Mouse (Mus musculus): ENCODE data around the gene Ndufb11. TPM values are rescaled to one million over a fixed set of nuclear protein-coding genes. Genes with fewer than 3 reads are reported as not detected.
A peak's percentile ranks its signal among the peaks of the same experiment; 100 is the strongest.

Ndufb11 gene
- 232 and 245 TPM in 2 replicates for polyA plus RNA-seq (2015; fragmentation: Nextera tagmentation; extraction: Ambion mirVana)

DNA sequence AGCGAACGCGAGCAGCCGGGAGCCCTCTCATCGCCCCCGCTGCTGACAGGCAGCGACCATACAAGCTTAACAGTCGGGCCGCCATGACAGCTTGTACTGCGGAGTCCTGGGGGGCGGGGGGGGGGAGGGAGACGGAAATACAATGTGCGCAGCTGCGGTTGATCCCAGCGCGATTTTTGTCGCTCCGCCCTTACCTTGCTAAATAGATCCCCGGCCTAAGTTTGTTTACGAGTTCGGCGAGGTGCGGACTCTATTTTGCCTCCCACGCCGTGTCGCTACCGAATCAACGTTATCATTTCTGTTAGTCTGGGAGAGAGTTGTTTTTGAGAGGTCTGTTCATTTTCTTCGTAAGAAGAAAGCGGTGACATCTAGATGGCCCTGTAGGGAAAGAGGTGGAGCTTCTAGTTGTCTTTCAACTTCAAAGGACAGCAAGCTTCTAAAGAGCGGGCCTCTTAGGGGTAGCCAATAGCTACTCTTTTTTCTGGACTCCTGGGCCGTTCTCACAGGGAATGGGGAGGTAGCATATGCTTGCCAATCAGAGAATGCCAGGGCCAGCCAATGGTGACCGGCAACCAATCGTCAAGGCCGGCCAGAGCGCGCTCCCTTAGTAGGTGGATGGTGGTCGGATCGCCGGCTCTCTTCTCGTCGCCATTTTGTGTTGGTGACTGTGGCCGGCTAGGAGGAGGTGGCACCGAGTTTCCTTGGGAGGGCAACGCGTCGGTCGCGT is at the start of gene Ndufb11, which contains the start of gene Rbm10:
Gene Ndufb11 (minus strand): TSS at position 444 of the 727 bp plus-strand sequence.
Gene Rbm10 (plus strand): TSS at position 328 of the 727 bp plus-strand sequence.
- H3K27me3 ChIP-seq = no peaks in the 10 kb centered on the region
- H3K27ac ChIP-seq = peak within 1 kb of the TSS; percentile 91
- H3K4me1 ChIP-seq = no peaks in the 10 kb centered on the region
- H3K9me3 ChIP-seq = no peaks in the 10 kb centered on the region
- peak within 1 kb of the TSS; percentile 63 for H3K4me3 ChIP-seq
- H3K9ac ChIP-seq = peak within 1 kb of the TSS; percentile 73
- ATAC-seq (ENCODE audit: borderline replicate concordance, extremely low read depth, low FRiP score, low TSS enrichment) = peak; percentile 99
- 12% methylated on average over 48 of the region's 49 CpGs for WGBS
- peak within 1 kb of the TSS; percentile 54 for H3K4me2 ChIP-seq
- no peaks in the 10 kb centered on the region for H3K36me3 ChIP-seq

DNA sequence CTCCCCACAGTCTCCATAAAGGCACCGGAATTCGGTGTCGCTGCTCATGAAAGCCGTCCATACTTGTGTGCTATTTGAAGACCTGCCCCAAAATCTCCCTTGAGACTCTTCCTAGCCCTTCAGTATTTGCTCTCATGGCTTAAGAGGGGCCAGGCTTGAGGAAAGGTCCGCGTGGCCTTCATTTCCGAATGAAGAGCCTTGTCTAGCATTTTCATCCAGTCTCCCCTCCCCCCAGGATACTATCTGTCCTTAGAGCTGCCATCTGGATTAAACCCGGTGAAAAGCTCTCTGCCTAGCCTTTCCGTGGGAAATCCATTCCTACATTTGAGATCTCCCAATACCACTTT is 46.0 kb upstream of the Ndufb11 start:
- ATAC-seq (ENCODE audit: borderline replicate concordance, extremely low read depth, low FRiP score, low TSS enrichment) = no peak
- Histone ChIP-seq H3K4me2 (peak overlapping the region; percentile 57), H3K9ac (peak overlapping the region; percentile 70), H3K4me1 (no peaks in the 10 kb centered on the region), H3K9me3 (no peaks in the 10 kb centered on the region), H3K36me3 (peaks cover 2% of the 10 kb centered on the region; the same call in 1 of the 2 replicates), H3K27ac (peak overlapping the region; percentile 79), H3K4me3 (peak overlapping the region; percentile 65), H3K27me3 (no peaks in the 10 kb centered on the region)
- 9% methylated on average over 9 of the region's 9 CpGs for WGBS

DNA sequence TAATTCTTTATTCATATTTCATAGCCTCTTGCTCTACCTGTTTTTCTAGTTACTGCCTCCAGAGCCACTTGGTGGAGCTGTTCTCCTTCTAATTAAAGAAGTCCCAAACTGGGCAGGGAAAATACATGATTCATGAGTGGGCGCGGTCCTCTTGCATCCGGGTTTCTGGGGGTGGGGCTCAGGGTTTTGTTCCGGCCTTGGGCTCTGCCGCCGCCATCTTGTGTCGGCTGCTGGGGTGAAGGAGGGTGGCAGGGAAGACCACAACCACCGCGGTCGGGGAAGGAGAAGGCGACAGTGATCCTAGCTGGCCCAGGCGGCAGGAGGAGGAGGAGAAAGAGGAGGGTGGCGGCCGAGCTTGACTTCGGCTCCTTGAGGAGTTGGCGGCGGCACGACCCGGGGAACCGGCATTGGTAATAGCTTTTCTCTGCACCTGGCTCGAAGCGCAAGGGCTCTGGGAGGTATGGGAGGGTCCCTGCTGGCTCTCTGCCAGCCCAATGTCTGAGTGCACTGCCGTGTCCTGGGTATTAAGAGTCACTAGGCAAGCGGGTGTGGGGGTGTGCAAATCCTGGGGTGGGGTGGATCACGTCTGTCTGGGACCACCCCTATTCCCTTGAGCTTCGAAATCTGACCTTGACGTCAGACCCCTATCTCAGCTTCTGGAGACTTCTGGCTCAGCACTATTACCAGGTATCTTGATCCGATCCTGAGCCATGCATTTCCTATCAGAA is 45.5 kb upstream of the Ndufb11 start:
- H3K9ac ChIP-seq = peak overlapping the region; percentile 70
- H3K4me1 ChIP-seq = no peaks in the 10 kb centered on the region
- H3K4me2 ChIP-seq = peak overlapping the region; percentile 57
- WGBS = 15% methylated on average over 28 of the region's 28 CpGs
- peak; percentile 87 for ATAC-seq (ENCODE audit: borderline replicate concordance, extremely low read depth, low FRiP score, low TSS enrichment)
- peak overlapping the region; percentile 79 for H3K27ac ChIP-seq
- H3K27me3 ChIP-seq = no peaks in the 10 kb centered on the region
- H3K9me3 ChIP-seq = no peaks in the 10 kb centered on the region
- H3K4me3 ChIP-seq = peak overlapping the region; percentile 65
- H3K36me3 ChIP-seq = no peaks in the 10 kb centered on the region; the same call in 1 of the 2 replicates

DNA sequence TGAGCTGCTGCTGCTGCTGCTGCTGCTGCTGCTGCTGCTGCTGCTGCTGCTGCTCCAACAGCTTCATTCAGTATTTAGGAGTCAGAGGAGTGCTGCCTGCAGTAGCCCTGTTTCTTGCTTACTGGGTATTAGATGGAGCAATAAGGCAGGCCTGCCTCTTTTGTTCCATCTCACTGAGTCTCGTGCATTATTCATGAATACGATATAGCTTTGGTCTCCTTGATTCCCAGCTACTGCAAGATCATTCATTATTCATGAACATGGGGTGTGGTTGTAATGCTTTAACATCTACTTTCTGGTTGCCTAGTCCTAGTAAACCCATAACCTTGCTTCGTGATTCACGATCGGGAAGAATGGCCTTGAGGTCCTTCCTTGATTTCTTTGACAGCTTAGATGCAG is 44.9 kb upstream of the Ndufb11 start:
- Histone ChIP-seq H3K4me2 (no peak overlapping the region), H3K27me3 (no peaks in the 10 kb centered on the region), H3K36me3 (no peaks in the 10 kb centered on the region; the same call in 1 of the 2 replicates), H3K4me1 (no peaks in the 10 kb centered on the region), H3K27ac (no peak overlapping the region), H3K9me3 (no peaks in the 10 kb centered on the region), H3K9ac (no peak overlapping the region), H3K4me3 (peak overlapping the region; percentile 65; the same call in 1 of the 2 replicates)
- no peak for ATAC-seq (ENCODE audit: borderline replicate concordance, extremely low read depth, low FRiP score, low TSS enrichment)
- WGBS = 27% methylated on average over 5 of the region's 5 CpGs

DNA sequence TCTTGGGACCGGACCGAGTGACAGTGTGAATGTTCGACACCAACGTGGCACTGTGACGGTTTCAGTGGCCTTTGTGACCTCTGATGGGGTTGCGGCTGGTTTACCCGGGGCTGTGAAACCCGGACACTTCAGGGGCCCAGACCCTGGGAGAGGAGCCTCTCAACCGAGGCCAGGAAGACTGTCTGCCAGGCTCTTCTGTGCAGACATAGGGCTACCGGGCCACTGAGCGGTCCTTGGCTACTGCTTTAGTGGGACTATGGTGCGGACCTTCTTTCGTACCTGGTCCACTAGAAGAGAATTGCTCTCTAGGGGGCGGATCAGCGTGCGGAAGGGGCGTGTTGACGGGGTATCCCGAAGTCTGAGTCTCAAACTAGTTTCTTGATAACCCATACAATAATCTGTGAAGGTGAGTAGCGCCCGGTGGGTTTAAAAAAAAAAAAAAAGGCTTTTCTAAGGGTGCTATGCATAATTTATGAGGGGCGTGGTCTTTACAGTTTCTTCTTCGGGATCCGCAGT is 41.5 kb upstream of the Ndufb11 start:
- H3K9me3 ChIP-seq = no peaks in the 10 kb centered on the region
- WGBS = 14% methylated on average over 24 of the region's 24 CpGs
- H3K4me2 ChIP-seq = peak overlapping the region; percentile 79
- H3K4me1 ChIP-seq = no peaks in the 10 kb centered on the region
- H3K4me3 ChIP-seq = peak overlapping the region; percentile 53
- peak; percentile 9; the same call in 1 of the 2 replicates for ATAC-seq (ENCODE audit: borderline replicate concordance, extremely low read depth, low FRiP score, low TSS enrichment)
- H3K27ac ChIP-seq = peak overlapping the region; percentile 63; the same call in 1 of the 2 replicates
- peak overlapping the region; percentile 49 for H3K9ac ChIP-seq
- no peaks in the 10 kb centered on the region for H3K27me3 ChIP-seq
- H3K36me3 ChIP-seq = no peaks in the 10 kb centered on the region

DNA sequence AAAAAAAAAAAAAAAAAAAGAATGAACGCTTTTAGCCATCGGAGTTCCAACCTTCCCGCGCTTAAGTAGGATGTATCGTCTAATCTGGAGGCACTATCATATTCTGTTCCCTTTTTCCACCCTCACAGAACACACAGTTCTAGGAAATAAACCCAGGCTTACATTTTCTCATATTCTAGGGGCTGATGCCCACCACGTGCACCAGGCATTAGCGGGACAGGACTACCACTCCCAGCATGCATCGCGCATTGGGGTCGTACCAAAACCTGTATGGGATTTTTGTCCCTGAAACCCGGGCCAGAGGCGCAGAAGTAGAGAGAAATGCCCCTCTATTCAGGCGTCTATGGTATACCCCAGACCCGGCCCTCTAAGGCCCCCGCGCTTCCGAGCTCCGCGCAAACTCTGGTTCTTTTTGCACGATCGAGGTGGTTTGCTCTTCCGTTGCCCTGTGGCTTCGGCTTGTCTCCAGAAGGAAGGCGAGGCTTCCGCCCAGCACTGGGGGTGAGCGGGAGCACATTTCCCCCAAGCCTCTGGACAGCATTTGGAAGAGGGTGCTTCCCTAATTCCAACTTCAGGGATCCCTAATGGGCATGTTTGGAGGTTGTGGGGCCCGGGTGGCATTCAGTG is 40.7 kb upstream of the Ndufb11 start, which contains the start of gene Uba1:
Gene Uba1 (plus strand): TSS at position 301 of the 627 bp plus-strand sequence.
- ATAC-seq (ENCODE audit: borderline replicate concordance, extremely low read depth, low FRiP score, low TSS enrichment) = peak; percentile 89
- 12% methylated on average over 27 of the region's 27 CpGs for WGBS
- Histone ChIP-seq H3K4me1 (no peaks in the 10 kb centered on the region), H3K27me3 (no peaks in the 10 kb centered on the region), H3K27ac (peak within 1 kb of the TSS; percentile 63), H3K4me3 (peak within 1 kb of the TSS; percentile 53), H3K9ac (peak within 1 kb of the TSS; percentile 49), H3K9me3 (no peaks in the 10 kb centered on the region), H3K36me3 (no peaks in the 10 kb centered on the region), H3K4me2 (peak within 1 kb of the TSS; percentile 79)

DNA sequence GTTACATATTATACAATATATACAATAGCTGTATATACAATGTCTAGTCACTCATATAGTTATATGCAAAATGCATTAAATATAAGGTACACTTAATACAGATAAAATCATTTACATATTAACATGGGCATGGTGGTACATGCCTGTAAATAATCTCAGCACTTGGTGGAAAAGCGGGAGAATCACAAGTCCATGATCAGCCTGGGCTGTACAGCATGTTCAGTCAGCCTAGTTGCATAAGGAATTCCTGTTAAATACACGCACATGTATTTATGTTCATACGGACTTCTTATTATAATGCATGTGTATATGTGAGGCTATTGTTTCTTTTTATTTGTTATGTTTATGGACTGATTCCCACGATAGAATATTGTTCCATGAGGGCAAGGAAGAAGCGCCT is 40.2 kb upstream of the Ndufb11 start:
- H3K4me3 ChIP-seq = peak overlapping the region; percentile 53

DNA sequence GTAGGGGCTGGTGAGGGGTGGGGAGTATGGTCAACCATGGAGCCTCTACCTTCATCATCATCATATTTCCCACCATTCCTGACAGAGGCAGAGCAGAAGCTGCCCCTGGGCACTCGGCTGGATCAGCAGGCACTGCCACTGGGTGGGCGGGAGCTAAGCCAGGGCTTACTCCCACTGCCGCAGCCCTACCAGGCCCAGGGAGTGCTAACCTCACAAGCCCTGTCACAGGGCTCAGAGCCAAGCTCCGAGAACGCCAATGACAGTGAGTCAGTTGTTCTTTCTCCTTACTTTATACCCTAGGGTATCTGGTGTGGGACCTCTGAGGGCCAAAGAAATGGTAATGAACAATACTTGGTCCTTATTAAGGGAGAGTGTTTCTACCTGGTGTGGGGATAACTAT is 27.4 kb upstream of the Ndufb11 start:
- Histone ChIP-seq H3K27me3 (no peaks in the 10 kb centered on the region), H3K27ac (no peak overlapping the region), H3K9me3 (no peaks in the 10 kb centered on the region), H3K36me3 (peaks cover 34% of the 10 kb centered on the region), H3K4me1 (no peaks in the 10 kb centered on the region), H3K4me2 (no peak overlapping the region), H3K4me3 (no peak overlapping the region), H3K9ac (no peak overlapping the region)
- 76% methylated on average over 5 of the region's 5 CpGs for WGBS
- no peak for ATAC-seq (ENCODE audit: borderline replicate concordance, extremely low read depth, low FRiP score, low TSS enrichment)

More for the DNA sequence above, 40.2 kb upstream of the Ndufb11 start:
- Histone ChIP-seq H3K4me1 (no peaks in the 10 kb centered on the region), H3K4me2 (peak overlapping the region; percentile 79), H3K27me3 (no peaks in the 10 kb centered on the region), H3K36me3 (no peaks in the 10 kb centered on the region), H3K27ac (no peak overlapping the region), H3K9me3 (no peaks in the 10 kb centered on the region), H3K9ac (no peak overlapping the region)
- WGBS = 23% methylated on average over 5 of the region's 5 CpGs
- no peak for ATAC-seq (ENCODE audit: borderline replicate concordance, extremely low read depth, low FRiP score, low TSS enrichment)

DNA sequence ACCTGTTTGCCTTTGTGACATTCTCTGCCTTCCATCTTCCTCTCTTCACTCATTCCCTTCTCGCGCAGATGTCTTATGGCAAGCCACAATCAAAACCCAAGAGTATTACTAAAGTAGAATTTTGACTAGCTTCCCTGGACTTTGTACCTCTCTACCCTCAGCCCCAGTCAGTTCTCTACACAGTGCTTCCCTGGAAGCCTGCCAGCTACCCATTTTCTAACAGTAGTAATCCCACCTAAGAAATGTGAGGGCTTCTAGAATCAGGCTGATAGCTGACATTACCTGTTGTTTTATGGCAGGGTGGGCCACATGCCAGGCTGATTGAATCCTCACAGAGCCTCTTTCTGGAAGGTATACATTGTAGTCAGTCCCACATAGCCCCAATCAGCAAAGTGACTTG is 20.7 kb upstream of the Ndufb11 start:
- Histone ChIP-seq H3K36me3 (peaks cover 25% of the 10 kb centered on the region; the same call in 1 of the 2 replicates), H3K27me3 (no peaks in the 10 kb centered on the region), H3K9me3 (no peaks in the 10 kb centered on the region), H3K27ac (no peak overlapping the region), H3K4me3 (no peak overlapping the region), H3K4me1 (no peaks in the 10 kb centered on the region), H3K4me2 (no peak overlapping the region), H3K9ac (no peak overlapping the region)
- ATAC-seq (ENCODE audit: borderline replicate concordance, extremely low read depth, low FRiP score, low TSS enrichment) = no peak
- 91% methylated on average over 2 of the region's 2 CpGs for WGBS

DNA sequence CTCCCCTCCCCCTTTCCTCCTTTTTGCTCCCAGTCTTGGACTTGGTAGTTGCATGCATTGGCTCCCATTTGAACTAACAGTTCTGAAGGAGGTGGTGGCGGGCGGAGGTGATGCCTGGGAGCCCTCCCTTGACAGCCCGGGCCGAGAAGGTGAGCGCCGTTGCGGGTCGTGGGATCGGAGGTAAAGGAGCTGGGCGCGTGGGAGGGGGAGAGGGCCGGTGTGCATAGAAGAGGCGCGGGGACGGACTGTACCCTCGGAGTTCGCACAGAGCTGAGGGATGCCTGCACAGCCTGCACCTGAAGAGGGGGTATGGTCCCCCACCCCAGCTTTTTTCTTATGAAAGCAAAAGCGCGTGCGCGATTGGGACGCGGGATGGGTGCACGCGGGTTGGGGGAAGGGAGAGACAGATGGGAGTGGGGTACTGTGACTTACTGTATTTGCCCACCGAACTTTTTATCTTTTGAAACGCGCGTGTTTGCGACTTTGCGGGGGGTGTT is 532 bp upstream of the Ndufb11 start:
- no peaks in the 10 kb centered on the region for H3K36me3 ChIP-seq
- no peaks in the 10 kb centered on the region for H3K27me3 ChIP-seq
- peak overlapping the region; percentile 73 for H3K9ac ChIP-seq
- H3K9me3 ChIP-seq = no peaks in the 10 kb centered on the region
- H3K4me1 ChIP-seq = no peaks in the 10 kb centered on the region
- peak overlapping the region; percentile 63 for H3K4me3 ChIP-seq
- peak; percentile 46; the same call in 1 of the 2 replicates for ATAC-seq (ENCODE audit: borderline replicate concordance, extremely low read depth, low FRiP score, low TSS enrichment)
- peak overlapping the region; percentile 88 for H3K27ac ChIP-seq
- 10% methylated on average over 31 of the region's 31 CpGs for WGBS
- peak overlapping the region; percentile 54 for H3K4me2 ChIP-seq

DNA sequence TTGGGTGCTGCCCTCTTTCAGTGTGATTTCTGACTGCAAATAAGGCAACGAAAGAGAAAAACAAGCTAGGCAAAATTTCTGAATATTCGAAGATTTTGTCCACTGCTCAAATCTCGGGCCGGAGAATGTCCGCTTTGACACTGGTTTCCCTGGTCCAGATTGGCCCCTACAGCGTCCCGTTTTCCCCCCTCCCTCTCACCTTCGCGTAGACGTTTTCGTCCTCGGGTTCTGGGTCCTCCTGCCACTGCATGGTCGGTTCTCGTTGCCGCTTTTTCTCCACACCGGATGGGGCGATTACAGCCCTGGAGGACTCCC is 601 bp downstream of the Ndufb11 start:
- H3K9ac ChIP-seq = peak overlapping the region; percentile 56
- H3K27ac ChIP-seq = peak overlapping the region; percentile 91
- no peaks in the 10 kb centered on the region for H3K36me3 ChIP-seq
- H3K4me1 ChIP-seq = no peaks in the 10 kb centered on the region
- H3K27me3 ChIP-seq = no peaks in the 10 kb centered on the region
- peak; percentile 31 for ATAC-seq (ENCODE audit: borderline replicate concordance, extremely low read depth, low FRiP score, low TSS enrichment)
- peak overlapping the region; percentile 49 for H3K4me2 ChIP-seq
- H3K4me3 ChIP-seq = peak overlapping the region; percentile 63
- 22% methylated on average over 17 of the region's 17 CpGs for WGBS
- H3K9me3 ChIP-seq = no peaks in the 10 kb centered on the region

Measured in lung, embryonic 15.5 days (tissue).